Mouse (Mus musculus): ENCODE measurements at regions not wholly inside any gene's neighbourhood (a gene's known extent, or its start where the extent isn't known, plus 50 kb on each side); places are given as distances from the start of the nearest gene placed in this dataset.

GRCm38 (mm10) chrX:97748251-97749016, 371.4 kb upstream of the Eda2r start:
- no peak for ATAC-seq
- ChIA-PET POLR2A (no interaction called here), CTCF (no interaction called here)
- TF ChIP-seq CTCF (IDR thresholded peaks at IDR 0.05): no peak
- peaks cover 46% of the 10 kb centered on the region for H3K27me3 ChIP-seq
- no peak for DNase-seq (ENCODE audit: low read depth, low spot score)
- in situ Hi-C loops (cut with MboI; ENCODE audit: low pct_unique_long_range_greater_than_20kb): no loop called here

- CTCF ChIA-PET: no interaction called here
- DNase-seq (ENCODE audit: low read depth, low spot score) (no peak), ATAC-seq (no peak)
- in situ Hi-C loops (cut with MboI; ENCODE audit: low pct_unique_long_range_greater_than_20kb): no loop called here
- no peak for TF ChIP-seq CTCF (IDR thresholded peaks at IDR 0.05)
- H3K27me3 ChIP-seq: peaks cover 38% of the 10 kb centered on the region
- POLR2A ChIA-PET: no interaction called here
Observed at GRCm38 (mm10) chrX:97744356-97744755, 367.3 kb upstream of the Eda2r start.

GRCm38 (mm10) chrX:97724537-97724936, 347.5 kb upstream of the Eda2r start:
- peaks cover 26% of the 10 kb centered on the region for H3K27me3 ChIP-seq
- CTCF ChIA-PET: no interaction called here
- TF ChIP-seq CTCF (IDR thresholded peaks at IDR 0.05): no peak
- in situ Hi-C loops (cut with MboI; ENCODE audit: low pct_unique_long_range_greater_than_20kb): no loop called here
- POLR2A ChIA-PET: no interaction called here
- no peak for ATAC-seq
- DNase-seq (ENCODE audit: low read depth, low spot score): no peak

- DNase-seq (ENCODE audit: low read depth, low spot score) (no peak), ATAC-seq (no peak)
- in situ Hi-C loops (cut with MboI; ENCODE audit: low pct_unique_long_range_greater_than_20kb): no loop called here
- ChIA-PET POLR2A (no interaction called here), CTCF (no interaction called here)
- no peak for TF ChIP-seq CTCF (IDR thresholded peaks at IDR 0.05)
- peaks cover 29% of the 10 kb centered on the region for H3K27me3 ChIP-seq
Observed at GRCm38 (mm10) chrX:97707851-97708250, 330.8 kb upstream of the Eda2r start.

GRCm38 (mm10) chrX:97658726-97659125, 281.7 kb upstream of the Eda2r start:
- no peak for TF ChIP-seq CTCF (IDR thresholded peaks at IDR 0.05)
- no peak for ATAC-seq
- ChIA-PET CTCF (no interaction called here), POLR2A (no interaction called here)
- peaks cover 55% of the 10 kb centered on the region for H3K27me3 ChIP-seq
- in situ Hi-C loops (cut with MboI; ENCODE audit: low pct_unique_long_range_greater_than_20kb): no loop called here
- DNase-seq (ENCODE audit: low read depth, low spot score): no peak

GRCm38 (mm10) chrX:97651601-97652290, 274.7 kb upstream of the Eda2r start:
- in situ Hi-C loops (cut with MboI; ENCODE audit: low pct_unique_long_range_greater_than_20kb): no loop called here
- DNase-seq (ENCODE audit: low read depth, low spot score) (no peak), ATAC-seq (no peak)
- peaks cover 66% of the 10 kb centered on the region for H3K27me3 ChIP-seq
- TF ChIP-seq CTCF (IDR thresholded peaks at IDR 0.05): no peak
- POLR2A ChIA-PET: no interaction called here
- CTCF ChIA-PET: no interaction called here
